Mouse (Mus musculus): ENCODE results near the gene Ascl2. TPM values are rescaled to one million over a fixed set of nuclear protein-coding genes. Genes with fewer than 3 reads are reported as not detected.

Gene Ascl2
- polyA plus RNA-seq (2015; fragmentation: Nextera tagmentation; extraction: Ambion mirVana) = 0.75 and 1.3 TPM in 2 replicates

- Histone ChIP-seq H3K4me3 (ENCODE audit: low read length) (peak within 1 kb of the TSS; percentile 54), H3K9ac (replicated peaks; ENCODE audit: low read length) (peak within 1 kb of the TSS; percentile 28; the same call in 1 of the 2 replicates), H3K4me2 (replicated peaks; ENCODE audit: low read depth, low read length) (peak within 1 kb of the TSS; percentile 94), H3K27ac (ENCODE audit: low read length) (no peak within 1 kb of the TSS), H3K4me1 (ENCODE audit: insufficient read depth, low read length) (peaks cover 25% of the 10 kb centered on the region), H3K36me3 (ENCODE audit: insufficient read depth, low read length) (no peaks in the 10 kb centered on the region), H3K9me3 (ENCODE audit: low read length) (no peaks in the 10 kb centered on the region), H3K27me3 (ENCODE audit: insufficient read depth, low read length) (peaks cover 67% of the 10 kb centered on the region)
- under 1% methylated on average over 51 of the region's 51 CpGs for WGBS
- ATAC-seq (ENCODE audit: low FRiP score, low TSS enrichment) = peak; percentile 55
Observed at GRCm38 (mm10) chr7:142968809-142969511, at the start of gene Ascl2. TSS of gene Ascl2 (minus strand) at chr7:142969264.

- 69% methylated on average over 4 of the region's 4 CpGs for WGBS
- ATAC-seq (ENCODE audit: low FRiP score, low TSS enrichment) = 0 out of 2 replicates have a peak, but pooled peaks have one; percentile 9
- H3K4me2 ChIP-seq (replicated peaks; ENCODE audit: low read depth, low read length) = no peak overlapping the region
- H3K36me3 ChIP-seq (ENCODE audit: insufficient read depth, low read length) = no peaks in the 10 kb centered on the region
- no peaks in the 10 kb centered on the region for H3K27me3 ChIP-seq (ENCODE audit: insufficient read depth, low read length)
- no peaks in the 10 kb centered on the region for H3K9me3 ChIP-seq (ENCODE audit: low read length)
- peaks cover 28% of the 10 kb centered on the region for H3K4me1 ChIP-seq (ENCODE audit: insufficient read depth, low read length)
- no peak overlapping the region for H3K27ac ChIP-seq (ENCODE audit: low read length)
- H3K9ac ChIP-seq (replicated peaks; ENCODE audit: low read length) = no peak overlapping the region
- H3K4me3 ChIP-seq (ENCODE audit: low read length) = no peak overlapping the region
Observed at GRCm38 (mm10) chr7:143017181-143017580, 48.1 kb upstream of the Ascl2 start.

DNA sequence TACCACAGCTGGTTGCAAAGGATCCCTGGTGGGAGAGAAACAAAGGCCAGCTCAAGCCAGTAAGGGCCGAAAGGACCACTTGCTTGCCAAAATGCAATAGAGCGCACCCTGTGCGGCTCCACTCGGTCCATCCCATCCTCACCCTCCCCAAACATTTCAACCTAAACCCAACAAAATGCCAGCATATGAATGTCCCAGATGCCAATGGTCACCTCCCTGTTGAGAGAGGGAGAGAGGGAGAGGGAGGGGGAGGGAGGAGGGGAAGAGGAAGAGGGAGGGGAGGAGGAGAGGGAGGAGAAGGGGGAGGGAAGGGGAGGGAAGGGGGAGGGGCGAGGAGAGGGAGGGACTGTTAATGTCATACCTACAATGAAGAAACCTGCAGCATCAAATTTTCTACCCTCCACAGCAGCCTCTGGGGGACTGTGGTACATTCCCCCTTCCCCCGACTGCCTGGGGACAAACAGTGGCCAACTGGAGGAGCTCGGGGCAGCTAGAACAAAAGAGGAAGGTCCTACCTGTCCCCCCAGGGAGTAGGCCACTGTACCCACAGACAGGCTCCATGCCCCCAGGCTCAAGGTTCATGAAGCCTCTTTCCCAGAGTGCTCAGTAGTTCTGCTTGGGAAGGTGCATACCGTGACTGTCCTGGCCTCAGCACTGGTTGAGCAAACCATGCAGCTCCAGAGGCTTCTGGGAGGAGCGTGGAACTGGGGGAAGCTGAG lies 47.5 kb upstream of the Ascl2 start:
- Histone ChIP-seq H3K9me3 (ENCODE audit: low read length) (no peaks in the 10 kb centered on the region), H3K4me1 (ENCODE audit: insufficient read depth, low read length) (peaks cover 32% of the 10 kb centered on the region), H3K4me3 (ENCODE audit: low read length) (no peak overlapping the region), H3K9ac (replicated peaks; ENCODE audit: low read length) (no peak overlapping the region), H3K4me2 (replicated peaks; ENCODE audit: low read depth, low read length) (no peak overlapping the region), H3K36me3 (ENCODE audit: insufficient read depth, low read length) (no peaks in the 10 kb centered on the region), H3K27ac (ENCODE audit: low read length) (peak overlapping the region; percentile 85), H3K27me3 (ENCODE audit: insufficient read depth, low read length) (no peaks in the 10 kb centered on the region)
- ATAC-seq (ENCODE audit: low FRiP score, low TSS enrichment) = peak; percentile 12; the same call in 1 of the 2 replicates
- 50% methylated on average over 9 of the region's 9 CpGs for WGBS

- ATAC-seq (ENCODE audit: low FRiP score, low TSS enrichment) = peak; percentile 82
- H3K27ac ChIP-seq (ENCODE audit: low read length) = peak overlapping the region; percentile 85
- no peak overlapping the region for H3K4me2 ChIP-seq (replicated peaks; ENCODE audit: low read depth, low read length)
- H3K9ac ChIP-seq (replicated peaks; ENCODE audit: low read length) = no peak overlapping the region
- H3K27me3 ChIP-seq (ENCODE audit: insufficient read depth, low read length) = no peaks in the 10 kb centered on the region
- H3K36me3 ChIP-seq (ENCODE audit: insufficient read depth, low read length) = no peaks in the 10 kb centered on the region
- no peak overlapping the region for H3K4me3 ChIP-seq (ENCODE audit: low read length)
- peaks cover 32% of the 10 kb centered on the region for H3K4me1 ChIP-seq (ENCODE audit: insufficient read depth, low read length)
- H3K9me3 ChIP-seq (ENCODE audit: low read length) = no peaks in the 10 kb centered on the region
- 25% methylated on average over 1 of the region's 1 CpGs for WGBS
Observed at GRCm38 (mm10) chr7:143015755-143016423, 46.8 kb upstream of the Ascl2 start.

GRCm38 (mm10) chr7:143014862-143015659 lies 46.0 kb upstream of the Ascl2 start:
- WGBS = 81% methylated on average over 7 of the region's 7 CpGs
- no peak for ATAC-seq (ENCODE audit: low FRiP score, low TSS enrichment)
- Histone ChIP-seq H3K9me3 (ENCODE audit: low read length) (no peaks in the 10 kb centered on the region), H3K9ac (replicated peaks; ENCODE audit: low read length) (no peak overlapping the region), H3K4me1 (ENCODE audit: insufficient read depth, low read length) (peaks cover 32% of the 10 kb centered on the region), H3K4me3 (ENCODE audit: low read length) (no peak overlapping the region), H3K36me3 (ENCODE audit: insufficient read depth, low read length) (no peaks in the 10 kb centered on the region), H3K27me3 (ENCODE audit: insufficient read depth, low read length) (no peaks in the 10 kb centered on the region), H3K4me2 (replicated peaks; ENCODE audit: low read depth, low read length) (no peak overlapping the region), H3K27ac (ENCODE audit: low read length) (peak overlapping the region; percentile 81)

- H3K9ac ChIP-seq (replicated peaks; ENCODE audit: low read length) = no peak overlapping the region
- H3K9me3 ChIP-seq (ENCODE audit: low read length) = no peaks in the 10 kb centered on the region
- H3K4me1 ChIP-seq (ENCODE audit: insufficient read depth, low read length) = peaks cover 46% of the 10 kb centered on the region
- H3K4me3 ChIP-seq (ENCODE audit: low read length) = no peak overlapping the region
- ATAC-seq (ENCODE audit: low FRiP score, low TSS enrichment) = no peak
- 80% methylated on average over 8 of the region's 8 CpGs for WGBS
- no peaks in the 10 kb centered on the region for H3K36me3 ChIP-seq (ENCODE audit: insufficient read depth, low read length)
- no peak overlapping the region for H3K27ac ChIP-seq (ENCODE audit: low read length)
- H3K27me3 ChIP-seq (ENCODE audit: insufficient read depth, low read length) = no peaks in the 10 kb centered on the region
- H3K4me2 ChIP-seq (replicated peaks; ENCODE audit: low read depth, low read length) = no peak overlapping the region
Observed at GRCm38 (mm10) chr7:143013420-143014178, 44.5 kb upstream of the Ascl2 start.

- no peak overlapping the region for H3K4me2 ChIP-seq (replicated peaks; ENCODE audit: low read depth, low read length)
- H3K36me3 ChIP-seq (ENCODE audit: insufficient read depth, low read length) = no peaks in the 10 kb centered on the region
- no peak overlapping the region for H3K9ac ChIP-seq (replicated peaks; ENCODE audit: low read length)
- WGBS = 60% methylated on average over 5 of the region's 5 CpGs
- H3K4me3 ChIP-seq (ENCODE audit: low read length) = no peak overlapping the region
- no peaks in the 10 kb centered on the region for H3K27me3 ChIP-seq (ENCODE audit: insufficient read depth, low read length)
- no peaks in the 10 kb centered on the region for H3K9me3 ChIP-seq (ENCODE audit: low read length)
- H3K27ac ChIP-seq (ENCODE audit: low read length) = no peak overlapping the region; the same call in 1 of the 2 replicates
- ATAC-seq (ENCODE audit: low FRiP score, low TSS enrichment) = no peak
- peaks cover 58% of the 10 kb centered on the region for H3K4me1 ChIP-seq (ENCODE audit: insufficient read depth, low read length)
Observed at GRCm38 (mm10) chr7:143012230-143012875, 43.3 kb upstream of the Ascl2 start.

DNA sequence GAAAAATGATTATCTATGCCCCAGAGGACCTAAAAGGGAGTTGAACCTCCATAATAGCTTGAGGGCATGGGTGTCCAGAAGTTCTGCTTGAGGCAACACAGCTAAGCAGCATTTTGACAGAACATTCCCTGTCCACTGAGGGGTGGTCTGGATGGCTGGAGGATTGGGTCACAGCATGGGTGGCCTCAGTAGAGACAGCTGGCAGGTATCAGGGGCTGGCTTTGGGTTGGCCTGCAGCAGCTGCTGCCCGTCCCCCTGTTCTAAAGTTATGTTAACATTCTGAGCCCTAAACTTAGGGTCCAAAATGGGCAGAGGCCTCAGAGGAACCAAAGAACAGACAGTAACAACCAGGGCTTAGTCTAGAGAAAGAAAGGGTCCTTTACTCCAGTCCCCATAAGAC lies 42.2 kb upstream of the Ascl2 start:
- WGBS = 83% methylated on average over 1 of the region's 1 CpGs
- Histone ChIP-seq H3K9ac (replicated peaks; ENCODE audit: low read length) (no peak overlapping the region), H3K27me3 (ENCODE audit: insufficient read depth, low read length) (no peaks in the 10 kb centered on the region), H3K4me2 (replicated peaks; ENCODE audit: low read depth, low read length) (no peak overlapping the region), H3K4me1 (ENCODE audit: insufficient read depth, low read length) (peaks cover 51% of the 10 kb centered on the region), H3K27ac (ENCODE audit: low read length) (no peak overlapping the region), H3K4me3 (ENCODE audit: low read length) (no peak overlapping the region), H3K9me3 (ENCODE audit: low read length) (no peaks in the 10 kb centered on the region), H3K36me3 (ENCODE audit: insufficient read depth, low read length) (no peaks in the 10 kb centered on the region)
- ATAC-seq (ENCODE audit: low FRiP score, low TSS enrichment) = no peak
